Mouse (Mus musculus) heart, embryonic 11.5 days (tissue): ENCODE results near the gene Vmn2r100. TPM values are rescaled to one million over a fixed set of nuclear protein-coding genes. Genes with fewer than 3 reads are reported as not detected.

ENCODE experiments used
- ATAC-seq: fragments of 200-750 bp; cut with Nextera tagmentation; replicated peaks from 2 replicates; pipeline ENCODE4 v1.8.0; 2017; ENCODE audit warnings: moderate library complexity; ENCODE audit not compliant: insufficient number of reproducible peaks, low FRiP score, low TSS enrichment
- H3K27ac ChIP-seq: fragments of 300-500 bp; sonication (generic); 2 replicates; pipeline ENCODE4 v1.5.1; 2014; ENCODE audit warnings: mild to moderate bottlenecking, low read depth, low read length
- H3K27me3 ChIP-seq: fragments of 300-500 bp; sonication (generic); 2 replicates; pipeline ENCODE4 v1.6.1; 2014; ENCODE audit warnings: mild to moderate bottlenecking, low read length, mixed read lengths; ENCODE audit not compliant: control insufficient read depth, insufficient read depth
- H3K36me3 ChIP-seq: fragments of 300-500 bp; sonication (generic); 2 replicates; pipeline ENCODE4 v1.6.1; 2014; ENCODE audit warnings: mild to moderate bottlenecking, low read length, moderate library complexity, mixed read lengths; ENCODE audit not compliant: control insufficient read depth, insufficient read depth
- H3K4me1 ChIP-seq: fragments of 300-500 bp; sonication (generic); 2 replicates; pipeline ENCODE4 v1.6.1; 2014; ENCODE audit warnings: low read length; ENCODE audit not compliant: control insufficient read depth, insufficient read depth
- H3K4me2 ChIP-seq: fragments of 300-500 bp; sonication (generic); 2 replicates; pipeline ENCODE4 v1.6.1; 2014; ENCODE audit warnings: mild to moderate bottlenecking, moderate library complexity
- H3K4me3 ChIP-seq: fragments of 300-500 bp; sonication (generic); 2 replicates; pipeline ENCODE4 v1.5.1; 2014; ENCODE audit warnings: low read depth, low read length
- H3K9ac ChIP-seq: fragments of 300-500 bp; sonication (generic); 2 replicates; pipeline ENCODE4 v1.6.1; 2014; ENCODE audit warnings: mild to moderate bottlenecking, low read depth, low read length, moderate library complexity
- H3K9me3 ChIP-seq: fragments of 300-500 bp; sonication (generic); replicated peaks from 2 replicates; pipeline ENCODE4 v1.6.1; 2016; ENCODE audit warnings: low read length; ENCODE audit not compliant: control insufficient read depth
- polyA plus RNA-seq: library from polyadenylated mRNA; unstranded; fragments of >200 nt; fragmentation: Nextera tagmentation; extraction: Ambion mirVana; gene quantifications from 2 replicates; pipeline ENCODE4 v1.2.1, GENCODE M21; 2014

Gene Vmn2r100
- polyA plus RNA-seq: not detected in 2 replicates

GRCm38 (mm10) chr17:19504432-19504831 is at the start of gene Vmn2r100:
Gene Vmn2r100, plus strand, starts transcription at chr17:19504732.
- Histone ChIP-seq H3K27me3 (no peaks in the 10 kb centered on the region), H3K9me3 (no peaks in the 10 kb centered on the region), H3K4me1 (no peaks in the 10 kb centered on the region), H3K4me2 (no peak within 1 kb of the TSS), H3K36me3 (no peaks in the 10 kb centered on the region), H3K27ac (no peak within 1 kb of the TSS), H3K9ac (no peak within 1 kb of the TSS), H3K4me3 (no peak within 1 kb of the TSS)
- ATAC-seq: no peak

GRCm38 (mm10) chr17:19482866-19483265 is 21.7 kb upstream of the Vmn2r100 start:
- Histone ChIP-seq H3K36me3 (no peaks in the 10 kb centered on the region), H3K27ac (no peak overlapping the region), H3K4me2 (no peak overlapping the region), H3K9me3 (peaks cover 9% of the 10 kb centered on the region), H3K27me3 (no peaks in the 10 kb centered on the region), H3K4me3 (no peak overlapping the region), H3K4me1 (no peaks in the 10 kb centered on the region), H3K9ac (no peak overlapping the region)
- ATAC-seq: no peak

- Histone ChIP-seq H3K36me3 (no peaks in the 10 kb centered on the region), H3K27me3 (no peaks in the 10 kb centered on the region), H3K4me2 (no peak within 1 kb of the TSS), H3K9me3 (0 out of 2 replicates have a peak, but pooled peaks cover 3% of the 10 kb centered on the region), H3K4me1 (no peaks in the 10 kb centered on the region), H3K27ac (no peak within 1 kb of the TSS), H3K4me3 (no peak within 1 kb of the TSS), H3K9ac (no peak within 1 kb of the TSS)
- ATAC-seq: no peak
Observed at GRCm38 (mm10) chr17:19576927-19577326, 72.4 kb downstream of the Vmn2r100 start, which contains the start of gene Vmn2r101. Gene Vmn2r101, plus strand, starts transcription at chr17:19577227.

Other genes with a start within 250 kb of the Vmn2r100 start
- gene Vmn2r99, start 142.8 kb upstream of the Vmn2r100 start, polyA plus RNA-seq: not detected in 2 replicates
- gene Vmn2r101, start 72.5 kb downstream of the Vmn2r100 start, polyA plus RNA-seq: not detected in 2 replicates
- not detected in 2 replicates for gene Vmn2r102, start 155.6 kb downstream of the Vmn2r100 start, polyA plus RNA-seq